Mouse (Mus musculus) ovary, postnatal 14 days (tissue): Measurements from ENCODE around the gene Fgb.

Source experiments
- DNase-seq: peaks from one replicate; pipeline ENCODE4 v3.0.0; 2022; ENCODE audit warnings: low spot score

Fgb gene

GRCm38 (mm10) chr3:83027546-83028251, 22.0 kb downstream of the Fgb start:
- no peak for DNase-seq

DNA sequence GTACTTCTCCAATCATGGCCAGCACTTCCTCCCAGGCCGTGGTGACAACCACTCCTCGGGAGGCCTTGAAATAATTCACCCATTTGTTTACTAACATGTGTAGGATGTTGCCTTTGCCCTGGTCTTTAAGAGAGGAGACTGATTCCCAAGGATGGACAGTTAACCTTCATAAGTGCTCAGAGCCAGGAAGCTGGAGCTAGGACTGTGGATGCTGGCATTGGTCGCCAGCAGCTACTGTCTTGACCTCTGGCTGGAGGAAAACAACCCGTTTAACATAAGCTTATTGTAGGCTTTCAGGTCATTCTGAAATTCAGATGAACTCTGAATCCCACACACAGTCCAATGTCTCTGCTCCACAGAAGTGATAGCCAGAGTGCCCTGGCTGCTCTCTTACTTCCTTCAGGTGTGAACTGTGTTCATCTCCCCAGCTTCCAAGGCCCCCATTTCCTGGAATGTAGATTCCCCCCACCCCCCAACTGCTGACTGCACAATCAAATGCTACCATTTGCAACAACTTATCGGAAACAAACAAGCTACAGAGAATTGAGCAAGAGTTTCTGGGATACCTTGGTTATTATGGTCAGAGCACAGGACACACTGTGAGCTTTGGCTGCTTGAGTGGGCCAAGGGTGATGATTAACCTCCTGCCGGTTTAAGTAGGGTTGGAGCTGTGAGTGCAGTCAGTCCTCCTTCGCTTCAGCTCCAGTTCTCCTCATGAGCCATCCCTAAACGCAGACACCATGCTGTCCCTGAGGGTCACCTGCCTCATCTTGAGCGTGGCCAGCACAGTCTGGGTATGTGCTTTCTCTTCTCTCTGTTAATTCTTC, 24.0 kb downstream of the Fgb start, which contains the start of gene Fga:
Fga (plus strand) TSS at position 602 of the 827 bp plus-strand sequence.
- DNase-seq = no peak

- no peak for DNase-seq
Observed at GRCm38 (mm10) chr3:83025036-83025435, 24.6 kb downstream of the Fgb start.

DNA sequence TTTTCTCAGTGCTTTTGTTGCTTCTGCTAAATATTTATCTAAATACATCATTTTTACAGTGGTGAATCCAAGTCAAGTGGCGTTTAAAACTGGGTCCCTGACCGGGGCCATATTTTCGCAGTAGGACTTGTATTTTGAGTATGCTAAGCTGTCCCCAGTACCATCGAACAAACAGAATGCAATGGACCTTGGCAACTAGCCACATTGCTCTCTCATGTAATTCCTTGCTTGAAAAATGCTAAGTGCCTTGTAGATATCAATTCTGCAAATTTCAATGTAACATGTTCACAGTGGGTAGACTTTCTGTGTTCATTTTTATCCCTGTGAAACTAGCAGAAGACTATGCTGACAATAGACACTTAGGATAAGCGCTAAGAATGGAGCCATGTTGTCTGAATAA, 28.5 kb downstream of the Fgb start:
- no peak for DNase-seq

GRCm38 (mm10) chr3:83020387-83020786, 29.3 kb downstream of the Fgb start:
- DNase-seq = no peak

- DNase-seq = no peak
Observed at GRCm38 (mm10) chr3:83016236-83016635, 33.4 kb downstream of the Fgb start.

DNA sequence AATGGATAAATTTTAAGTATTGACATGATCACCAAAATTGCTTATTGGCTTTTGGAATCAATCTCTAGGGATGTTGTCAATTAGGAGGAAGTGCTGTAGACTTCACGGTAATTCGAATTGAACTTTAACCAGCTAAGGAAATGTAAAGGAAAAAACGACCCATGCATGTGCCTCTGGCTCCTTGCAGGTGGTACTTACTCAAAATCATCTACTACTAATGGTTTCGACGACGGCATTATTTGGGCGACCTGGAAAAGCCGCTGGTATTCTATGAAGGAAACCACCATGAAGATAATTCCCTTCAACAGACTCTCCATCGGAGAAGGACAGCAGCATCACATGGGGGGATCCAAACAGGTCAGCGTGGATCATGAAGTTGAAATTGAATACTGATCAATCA, 35.7 kb downstream of the Fgb start:
- no peak for DNase-seq

GRCm38 (mm10) chr3:83012636-83013035, 37.0 kb downstream of the Fgb start:
- DNase-seq = no peak

DNA sequence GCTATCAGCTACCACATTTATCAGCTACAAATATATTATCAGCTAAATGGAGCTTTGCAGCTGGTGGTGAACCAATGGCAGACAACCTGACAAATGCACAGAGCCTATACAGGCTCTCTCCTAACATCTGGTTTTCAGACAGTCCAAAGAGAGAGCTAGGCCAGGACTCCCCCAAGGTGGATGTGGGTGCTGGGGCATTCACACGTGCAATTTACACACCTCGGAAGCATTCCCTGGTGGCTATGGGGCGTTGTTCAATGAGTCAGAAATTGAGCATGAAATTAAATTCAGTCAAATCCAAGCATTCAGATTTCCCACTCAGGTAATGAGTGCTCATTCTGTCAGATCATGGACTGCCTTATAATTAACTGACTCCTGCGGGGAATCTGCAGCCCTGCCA, 38.1 kb downstream of the Fgb start:
- DNase-seq = no peak

- no peak for DNase-seq
Observed at GRCm38 (mm10) chr3:83011136-83011535, 38.5 kb downstream of the Fgb start.

DNA sequence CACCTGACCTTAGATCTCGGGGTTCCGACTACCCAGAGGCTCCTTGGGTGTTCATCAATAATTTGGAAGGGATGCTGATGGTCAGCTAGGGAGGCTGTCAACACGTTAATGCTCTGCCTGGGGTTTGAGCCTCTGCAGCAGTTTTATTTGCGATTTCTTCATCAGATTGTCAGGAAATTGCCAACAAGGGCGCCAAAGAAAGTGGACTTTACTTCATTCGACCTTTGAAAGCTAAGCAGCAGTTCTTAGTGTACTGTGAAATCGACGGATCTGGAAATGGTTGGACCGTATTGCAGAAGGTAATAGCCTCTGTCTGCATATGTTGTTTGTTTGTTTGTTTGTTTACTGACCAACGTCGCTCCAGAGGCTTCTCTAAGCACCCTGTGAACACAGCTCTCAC, 39.4 kb downstream of the Fgb start:
- no peak for DNase-seq

DNA sequence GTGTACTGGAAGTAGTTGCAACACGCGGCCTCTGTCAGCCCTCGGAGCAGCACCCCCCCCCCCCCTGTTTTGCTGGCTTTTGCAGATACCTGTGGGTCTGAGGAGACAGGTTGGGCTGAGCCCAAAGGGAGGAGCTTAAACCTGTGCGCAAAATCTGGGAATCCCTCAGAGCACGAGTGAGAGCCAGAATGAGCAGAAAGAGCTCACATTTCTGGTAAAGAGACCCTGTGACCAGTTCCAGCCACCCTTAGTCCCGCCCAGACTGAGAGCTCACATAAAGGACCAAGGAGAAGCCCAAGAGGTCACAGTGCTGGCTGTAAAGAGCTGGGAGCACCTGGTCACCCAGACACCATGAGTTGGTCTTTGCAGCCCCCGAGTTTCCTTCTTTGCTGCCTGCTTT, 42.1 kb downstream of the Fgb start, which contains the start of gene Fgg:
Fgg (plus strand) TSS at position 168 of the 400 bp plus-strand sequence.
- DNase-seq = no peak

- no peak for DNase-seq
Observed at GRCm38 (mm10) chr3:83004801-83005200, 44.9 kb downstream of the Fgb start.

DNA sequence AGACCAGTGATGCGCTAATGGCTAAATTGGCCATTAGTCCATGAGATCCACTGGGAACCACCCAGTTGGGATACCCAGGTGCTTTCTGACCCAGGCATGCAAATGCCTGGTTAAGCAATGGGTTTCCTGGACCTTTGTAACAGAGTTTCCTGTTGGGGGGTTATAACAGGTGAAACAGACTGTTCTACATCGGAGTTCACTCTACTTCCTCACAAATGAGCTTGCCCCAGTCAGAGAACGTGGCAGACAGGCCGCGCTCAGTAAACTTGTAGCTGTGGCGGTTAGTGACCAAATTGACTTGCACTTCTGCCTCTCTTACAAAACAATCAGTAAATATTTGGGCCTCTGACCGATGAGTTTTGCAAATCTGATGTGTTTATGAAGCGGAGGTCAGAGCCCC, 46.6 kb downstream of the Fgb start:
- DNase-seq = no peak

DNA sequence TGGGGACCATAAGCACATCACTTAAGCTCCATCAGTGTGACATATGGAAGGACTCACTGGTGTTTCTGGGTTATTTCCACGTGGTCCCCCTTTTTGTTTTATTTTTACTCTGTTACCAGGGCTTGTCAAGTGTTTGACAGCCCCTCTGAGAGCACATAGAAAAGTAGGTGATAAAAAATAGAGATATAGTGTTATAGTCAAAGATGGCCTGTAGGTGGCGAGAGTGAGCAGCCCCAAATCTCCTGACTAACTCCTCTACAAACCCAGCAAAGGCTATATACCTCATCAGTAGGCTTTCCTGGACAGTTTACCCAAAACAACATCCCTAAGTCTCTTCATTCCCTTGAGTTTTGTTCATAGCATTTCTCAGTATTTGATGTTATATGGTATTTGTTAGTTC, 47.5 kb downstream of the Fgb start:
- DNase-seq = no peak

GRCm38 (mm10) chr3:82999995-83000394, 49.7 kb downstream of the Fgb start:
- DNase-seq = no peak

- peak; percentile 35 for DNase-seq
Observed at GRCm38 (mm10) chr3:82998772-82999463, 50.7 kb downstream of the Fgb start.

- DNase-seq = no peak
Observed at GRCm38 (mm10) chr3:82996656-82997055, 53.0 kb downstream of the Fgb start.

- DNase-seq = peak; percentile 60
Observed at GRCm38 (mm10) chr3:82995368-82995767, 54.3 kb downstream of the Fgb start.

- DNase-seq = no peak
Observed at GRCm38 (mm10) chr3:82992956-82993355, 56.7 kb downstream of the Fgb start.

DNA sequence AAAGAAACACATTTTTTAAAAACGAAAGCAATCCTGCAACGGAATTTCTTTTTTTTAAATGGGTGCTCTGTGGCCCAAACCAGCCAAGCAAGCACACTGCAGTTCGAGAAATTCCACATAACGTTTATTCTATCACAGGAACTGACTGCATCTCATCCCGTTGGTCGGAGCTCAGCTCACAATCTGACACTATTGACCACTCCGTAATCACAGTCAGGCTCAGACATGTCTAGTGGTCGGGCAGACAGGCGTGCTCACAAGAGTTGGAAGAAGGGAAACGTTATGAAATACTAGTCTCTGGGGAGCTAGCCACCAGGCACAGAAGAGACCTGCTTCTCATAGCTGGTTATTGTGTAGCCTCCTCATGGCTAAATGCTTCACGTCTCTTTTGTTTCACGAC, 57.7 kb downstream of the Fgb start:
- DNase-seq = no peak
